Mouse (Mus musculus): ENCODE results near the gene Spi1. TPM values are rescaled to one million over a fixed set of nuclear protein-coding genes. Genes with fewer than 3 reads are reported as not detected.

The Spi1 gene
- polyA plus RNA-seq, 1 experiment from 2014 or later: 12.3 TPM

DNA sequence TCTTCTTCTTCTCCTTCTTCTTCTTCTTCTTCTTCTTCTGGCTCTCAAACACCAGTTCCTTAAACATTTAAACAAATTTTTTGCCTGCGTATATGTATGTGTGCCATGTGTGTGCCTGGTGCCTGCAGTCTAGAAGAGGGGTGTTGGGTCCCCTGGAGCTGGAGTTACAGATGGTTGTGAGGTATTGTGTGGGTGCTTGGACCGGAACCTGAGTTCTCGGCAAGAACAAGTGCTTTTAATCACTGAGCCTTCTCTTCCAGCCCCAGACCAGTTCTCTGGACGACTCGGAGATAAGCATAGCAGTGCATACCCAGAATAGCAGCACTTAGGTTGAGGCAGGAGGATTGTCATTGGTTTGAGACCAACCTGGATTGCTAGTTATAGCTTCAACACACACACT, 34.7 kb downstream of the Spi1 start:
- ATAC-seq (ENCODE audit: insufficient number of reproducible peaks, low FRiP score, low TSS enrichment, low read depth): no peak
- WGBS: 73% methylated on average over 5 of the region's 5 CpGs

DNA sequence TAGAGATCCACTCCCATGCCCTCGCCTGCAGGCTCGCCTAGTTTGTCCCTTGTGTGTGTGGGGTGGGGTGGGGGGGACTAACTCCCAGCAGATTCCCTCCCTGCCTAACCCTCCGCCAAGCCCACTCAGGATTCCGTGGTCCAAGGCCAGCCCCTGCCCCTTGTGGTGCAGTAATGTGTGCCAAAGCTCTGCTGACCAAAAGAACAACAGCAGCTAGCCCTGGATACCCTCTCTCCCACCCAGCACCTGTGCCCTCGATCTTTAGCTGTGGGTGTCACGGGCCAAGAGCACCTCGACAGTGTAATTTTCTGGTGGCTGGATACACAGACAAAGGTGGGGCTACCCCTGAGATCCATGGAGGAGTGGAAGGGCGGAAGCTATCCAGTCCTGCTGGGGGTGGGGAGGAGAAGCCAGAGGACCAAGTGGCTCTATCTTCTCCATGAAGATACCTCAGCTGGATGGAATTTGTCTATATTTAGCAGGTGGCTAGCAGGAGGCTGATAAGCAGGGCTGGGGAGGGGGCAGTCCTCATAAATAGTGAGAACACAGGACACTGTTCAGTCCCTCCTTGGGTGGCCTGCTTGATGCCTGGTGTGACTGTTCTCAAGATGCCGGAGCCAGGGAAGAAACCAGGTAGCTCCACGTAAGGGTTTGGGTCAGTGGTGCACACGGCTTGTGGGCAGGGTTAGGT, 35.5 kb downstream of the Spi1 start, which contains the start of gene Mybpc3:
Gene Mybpc3, plus strand, starts transcription at position 560 of the 691 bp plus-strand sequence.
- Histone ChIP-seq H3K4me3 (replicated peaks) (no peak within 1 kb of the TSS), H3K9me3 (replicated peaks) (no peaks in the 10 kb centered on the region), H3K27ac (replicated peaks) (no peak within 1 kb of the TSS), H3K9ac (no peak within 1 kb of the TSS), H3K4me2 (replicated peaks) (no peak within 1 kb of the TSS), H3K36me3 (no peaks in the 10 kb centered on the region), H3K4me1 (peaks cover 12% of the 10 kb centered on the region), H3K27me3 (no peaks in the 10 kb centered on the region)
- WGBS: 80% methylated on average over 11 of the region's 11 CpGs
- no peak for ATAC-seq (ENCODE audit: insufficient number of reproducible peaks, low FRiP score, low TSS enrichment, low read depth)

More for the DNA sequence above, 34.7 kb downstream of the Spi1 start:
- H3K4me3 ChIP-seq (replicated peaks): no peak overlapping the region
- peaks cover 15% of the 10 kb centered on the region for H3K4me1 ChIP-seq
- H3K27me3 ChIP-seq: no peaks in the 10 kb centered on the region
- no peak overlapping the region for H3K27ac ChIP-seq (replicated peaks)
- no peak overlapping the region for H3K9ac ChIP-seq
- no peaks in the 10 kb centered on the region for H3K36me3 ChIP-seq
- no peak overlapping the region for H3K4me2 ChIP-seq (replicated peaks)
- H3K9me3 ChIP-seq (replicated peaks): no peaks in the 10 kb centered on the region

DNA sequence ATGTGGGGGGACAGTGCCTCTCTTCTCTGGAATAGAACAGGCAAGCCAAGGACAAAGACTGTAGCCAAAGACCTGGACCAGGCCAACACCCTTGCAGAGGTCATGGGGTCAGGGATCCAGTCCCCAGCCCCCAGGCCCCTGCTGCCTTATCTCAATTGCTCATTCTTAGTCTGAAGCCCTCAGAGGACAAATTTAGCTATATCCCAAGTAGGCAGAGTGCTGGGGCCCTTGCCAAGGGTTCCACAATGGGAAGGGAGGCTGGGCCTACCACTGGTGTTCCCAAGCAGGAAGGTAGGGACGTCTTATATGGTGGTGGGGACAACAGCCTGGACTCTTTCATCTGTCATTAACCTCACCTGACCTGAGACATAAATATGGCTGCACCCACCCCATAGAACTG, 36.5 kb downstream of the Spi1 start:
- H3K27me3 ChIP-seq: no peaks in the 10 kb centered on the region
- H3K27ac ChIP-seq (replicated peaks): no peak overlapping the region
- H3K4me1 ChIP-seq: peaks cover 12% of the 10 kb centered on the region
- 58% methylated on average over 1 of the region's 1 CpGs for WGBS
- no peaks in the 10 kb centered on the region for H3K36me3 ChIP-seq
- ATAC-seq (ENCODE audit: insufficient number of reproducible peaks, low FRiP score, low TSS enrichment, low read depth): no peak
- no peak overlapping the region for H3K9ac ChIP-seq
- H3K9me3 ChIP-seq (replicated peaks): no peaks in the 10 kb centered on the region
- H3K4me3 ChIP-seq (replicated peaks): no peak overlapping the region
- H3K4me2 ChIP-seq (replicated peaks): no peak overlapping the region

DNA sequence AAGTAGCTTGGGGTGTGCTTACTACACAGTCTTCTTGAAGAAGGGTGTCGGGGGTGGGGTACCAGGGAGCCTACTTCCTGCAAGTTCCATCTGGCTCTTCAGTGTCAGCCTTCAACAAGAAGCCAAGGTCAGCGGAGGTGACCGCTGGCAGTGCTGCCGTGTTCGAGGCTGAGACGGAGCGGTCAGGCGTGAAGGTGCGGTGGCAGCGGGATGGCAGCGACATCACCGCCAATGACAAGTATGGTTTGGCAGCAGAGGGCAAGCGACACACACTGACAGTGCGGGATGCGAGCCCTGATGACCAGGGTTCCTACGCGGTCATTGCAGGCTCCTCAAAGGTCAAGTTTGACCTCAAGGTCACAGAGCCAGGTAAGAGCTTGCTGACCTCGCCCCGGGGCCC, 36.9 kb downstream of the Spi1 start:
- Histone ChIP-seq H3K4me1 (peaks cover 12% of the 10 kb centered on the region), H3K4me3 (replicated peaks) (no peak overlapping the region), H3K27me3 (no peaks in the 10 kb centered on the region), H3K36me3 (no peaks in the 10 kb centered on the region), H3K4me2 (replicated peaks) (no peak overlapping the region), H3K9me3 (replicated peaks) (no peaks in the 10 kb centered on the region), H3K9ac (no peak overlapping the region), H3K27ac (replicated peaks) (no peak overlapping the region)
- 90% methylated on average over 19 of the region's 19 CpGs for WGBS
- ATAC-seq (ENCODE audit: insufficient number of reproducible peaks, low FRiP score, low TSS enrichment, low read depth): no peak

DNA sequence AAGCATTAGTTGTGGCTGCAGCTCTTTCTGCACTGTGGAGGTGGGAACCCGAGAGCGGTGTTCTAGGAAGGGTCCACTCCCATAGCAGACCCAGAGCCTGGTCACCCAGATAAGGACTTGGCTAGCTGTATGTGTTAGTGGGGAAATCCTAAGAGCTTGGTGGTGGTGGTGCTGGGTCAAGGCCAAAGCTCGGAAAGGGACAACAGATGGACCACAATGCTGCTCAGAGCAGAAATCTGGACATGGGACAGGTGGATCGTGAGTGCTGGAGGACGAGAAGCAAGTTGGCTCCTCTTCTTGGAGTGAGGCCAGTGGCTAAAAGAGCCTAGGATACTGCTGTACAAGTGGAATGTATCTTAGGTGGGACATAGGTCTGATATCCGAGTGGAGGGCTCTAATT, 37.4 kb downstream of the Spi1 start:
- Histone ChIP-seq H3K27me3 (no peaks in the 10 kb centered on the region; the same call in 1 of the 2 replicates), H3K36me3 (no peaks in the 10 kb centered on the region), H3K9me3 (replicated peaks) (no peaks in the 10 kb centered on the region), H3K27ac (replicated peaks) (no peak overlapping the region), H3K9ac (no peak overlapping the region), H3K4me2 (replicated peaks) (no peak overlapping the region), H3K4me3 (replicated peaks) (no peak overlapping the region), H3K4me1 (peaks cover 12% of the 10 kb centered on the region)
- 85% methylated on average over 6 of the region's 6 CpGs for WGBS
- no peak for ATAC-seq (ENCODE audit: insufficient number of reproducible peaks, low FRiP score, low TSS enrichment, low read depth)

DNA sequence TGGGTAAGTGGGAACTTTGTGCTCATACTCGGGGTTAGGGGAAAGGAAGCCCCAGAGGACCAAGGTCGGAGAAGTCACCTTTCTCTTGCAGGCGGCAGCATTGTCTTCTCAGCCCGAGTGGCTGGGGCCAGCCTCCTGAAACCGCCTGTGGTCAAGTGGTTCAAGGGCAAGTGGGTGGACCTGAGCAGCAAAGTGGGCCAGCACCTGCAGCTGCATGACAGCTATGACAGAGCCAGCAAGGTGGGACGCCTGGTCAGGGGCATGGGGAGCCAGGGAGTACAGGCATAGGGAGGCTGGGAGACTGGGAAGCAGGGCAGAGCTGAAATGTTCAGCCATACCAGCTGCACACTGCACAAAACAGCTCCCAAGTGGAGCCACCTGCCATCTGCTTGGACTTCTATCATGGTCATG, 38.1 kb downstream of the Spi1 start:
- Histone ChIP-seq H3K36me3 (no peaks in the 10 kb centered on the region), H3K27me3 (peaks cover 3% of the 10 kb centered on the region; the same call in 1 of the 2 replicates), H3K9me3 (replicated peaks) (no peaks in the 10 kb centered on the region), H3K9ac (no peak overlapping the region), H3K4me2 (replicated peaks) (no peak overlapping the region), H3K4me3 (replicated peaks) (no peak overlapping the region), H3K4me1 (peaks cover 7% of the 10 kb centered on the region), H3K27ac (replicated peaks) (no peak overlapping the region)
- 66% methylated on average over 6 of the region's 6 CpGs for WGBS
- no peak for ATAC-seq (ENCODE audit: insufficient number of reproducible peaks, low FRiP score, low TSS enrichment, low read depth)

DNA sequence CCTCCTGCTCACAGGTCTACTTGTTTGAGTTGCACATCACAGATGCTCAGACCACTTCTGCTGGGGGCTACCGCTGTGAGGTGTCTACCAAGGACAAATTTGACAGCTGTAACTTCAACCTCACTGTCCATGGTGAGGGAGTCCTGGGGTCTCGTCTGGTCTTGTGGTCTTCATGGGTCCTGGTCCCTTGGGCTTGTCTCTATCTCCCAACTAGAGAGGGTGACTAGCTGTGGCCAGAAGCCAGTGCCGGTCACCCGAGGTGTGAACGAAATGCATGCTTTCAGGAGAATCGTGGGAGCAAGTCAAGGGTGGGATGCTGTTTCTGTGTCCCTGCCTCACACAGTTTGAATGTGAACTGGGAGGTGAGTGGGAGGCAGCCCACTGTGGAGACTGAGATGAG, 38.8 kb downstream of the Spi1 start:
- no peak for ATAC-seq (ENCODE audit: insufficient number of reproducible peaks, low FRiP score, low TSS enrichment, low read depth)
- Histone ChIP-seq H3K36me3 (no peaks in the 10 kb centered on the region), H3K27ac (replicated peaks) (no peak overlapping the region), H3K4me1 (no peaks in the 10 kb centered on the region), H3K4me2 (replicated peaks) (no peak overlapping the region), H3K9ac (no peak overlapping the region), H3K4me3 (replicated peaks) (no peak overlapping the region), H3K27me3 (peaks cover 3% of the 10 kb centered on the region; the same call in 1 of the 2 replicates), H3K9me3 (replicated peaks) (no peaks in the 10 kb centered on the region)
- 79% methylated on average over 6 of the region's 6 CpGs for WGBS

DNA sequence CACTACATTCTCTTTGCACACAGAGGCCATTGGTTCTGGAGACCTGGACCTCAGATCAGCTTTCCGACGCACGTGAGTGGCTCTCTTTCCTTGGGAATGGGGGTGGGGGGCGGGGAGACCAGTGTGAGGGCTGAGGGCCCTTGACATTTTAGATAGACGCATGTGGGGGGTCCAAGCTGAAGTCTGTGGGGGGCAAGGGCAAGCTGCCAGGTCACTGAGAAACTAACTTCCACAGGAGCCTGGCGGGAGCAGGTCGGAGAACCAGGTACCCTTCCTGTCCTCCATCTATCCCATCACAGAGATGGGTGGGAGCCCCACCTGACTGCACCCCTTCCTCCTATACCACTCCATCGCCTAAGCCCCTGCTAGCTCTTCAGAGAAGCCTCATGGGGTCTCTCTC, 39.3 kb downstream of the Spi1 start:
- no peak overlapping the region for H3K4me2 ChIP-seq (replicated peaks)
- peaks cover 3% of the 10 kb centered on the region; the same call in 1 of the 2 replicates for H3K27me3 ChIP-seq
- H3K27ac ChIP-seq (replicated peaks): no peak overlapping the region
- WGBS: 56% methylated on average over 8 of the region's 8 CpGs
- no peaks in the 10 kb centered on the region for H3K4me1 ChIP-seq
- H3K36me3 ChIP-seq: no peaks in the 10 kb centered on the region
- no peak overlapping the region for H3K9ac ChIP-seq
- no peak for ATAC-seq (ENCODE audit: insufficient number of reproducible peaks, low FRiP score, low TSS enrichment, low read depth)
- no peak overlapping the region for H3K4me3 ChIP-seq (replicated peaks)
- H3K9me3 ChIP-seq (replicated peaks): no peaks in the 10 kb centered on the region

DNA sequence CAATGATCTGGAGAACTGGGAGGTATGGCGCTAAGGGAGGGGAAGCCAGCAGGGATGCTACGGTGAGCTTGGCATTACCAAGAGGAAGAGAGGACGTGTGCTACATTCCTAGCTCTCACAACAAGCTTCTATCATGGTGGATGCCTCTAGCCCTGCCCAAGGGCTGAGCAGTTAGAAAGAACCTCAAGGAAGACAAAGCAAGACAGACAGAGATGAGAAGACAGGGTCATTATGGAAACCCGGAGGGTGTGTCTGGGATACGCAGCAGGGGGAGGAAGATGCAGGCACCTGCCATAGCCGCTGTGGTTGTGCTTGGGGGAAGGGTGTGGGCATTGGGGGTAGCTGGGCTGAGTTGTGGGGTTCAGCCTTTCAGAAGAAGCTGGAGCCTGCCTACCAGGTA, 41.3 kb downstream of the Spi1 start:
- Histone ChIP-seq H3K9ac (no peak overlapping the region), H3K27ac (replicated peaks) (no peak overlapping the region), H3K9me3 (replicated peaks) (no peaks in the 10 kb centered on the region), H3K4me1 (no peaks in the 10 kb centered on the region), H3K4me2 (replicated peaks) (no peak overlapping the region), H3K36me3 (no peaks in the 10 kb centered on the region), H3K27me3 (peaks cover 3% of the 10 kb centered on the region; the same call in 1 of the 2 replicates), H3K4me3 (replicated peaks) (no peak overlapping the region)
- no peak for ATAC-seq (ENCODE audit: insufficient number of reproducible peaks, low FRiP score, low TSS enrichment, low read depth)
- WGBS: 69% methylated on average over 6 of the region's 6 CpGs

DNA sequence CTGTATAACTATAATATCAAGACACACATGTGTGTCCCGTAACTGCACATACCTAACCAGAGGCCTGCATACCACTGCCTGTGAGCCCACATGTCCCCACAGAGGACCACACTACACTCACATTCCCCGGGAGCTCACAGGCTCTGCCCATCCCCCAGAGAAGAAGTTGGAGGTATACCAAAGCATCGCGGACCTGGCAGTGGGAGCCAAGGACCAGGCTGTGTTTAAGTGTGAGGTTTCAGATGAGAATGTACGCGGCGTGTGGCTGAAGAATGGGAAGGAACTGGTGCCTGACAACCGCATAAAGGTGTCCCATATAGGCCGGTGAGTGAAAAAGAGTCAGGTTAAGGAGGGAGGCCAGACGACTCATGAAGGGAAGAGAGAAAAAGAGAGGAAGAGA, 42.9 kb downstream of the Spi1 start:
- peaks cover 3% of the 10 kb centered on the region; the same call in 1 of the 2 replicates for H3K27me3 ChIP-seq
- H3K9ac ChIP-seq: no peak overlapping the region
- no peak overlapping the region for H3K4me2 ChIP-seq (replicated peaks)
- ATAC-seq (ENCODE audit: insufficient number of reproducible peaks, low FRiP score, low TSS enrichment, low read depth): no peak
- H3K4me3 ChIP-seq (replicated peaks): no peak overlapping the region
- no peaks in the 10 kb centered on the region for H3K36me3 ChIP-seq
- H3K4me1 ChIP-seq: no peaks in the 10 kb centered on the region
- 87% methylated on average over 10 of the region's 10 CpGs for WGBS
- H3K9me3 ChIP-seq (replicated peaks): no peaks in the 10 kb centered on the region
- H3K27ac ChIP-seq (replicated peaks): no peak overlapping the region

DNA sequence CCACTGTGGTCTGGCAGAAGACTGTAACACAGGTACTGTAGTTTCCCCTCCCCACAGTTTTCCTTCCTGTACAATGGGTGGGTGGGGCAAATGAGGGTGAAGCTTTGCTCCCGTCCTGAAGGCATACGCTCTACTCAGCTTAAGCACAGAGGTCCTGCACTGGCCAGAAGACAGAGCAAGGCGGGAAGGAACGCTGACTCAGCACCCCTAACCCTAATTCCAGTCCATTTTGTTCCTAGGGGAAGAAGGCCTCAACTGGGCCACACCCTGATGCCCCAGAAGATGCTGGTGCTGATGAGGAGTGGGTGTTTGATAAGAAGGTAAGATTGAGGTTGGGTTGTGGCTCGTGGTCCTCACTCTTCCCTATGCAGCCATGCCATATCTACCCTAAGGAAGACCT, 46.6 kb downstream of the Spi1 start:
- Histone ChIP-seq H3K27ac (replicated peaks) (no peak overlapping the region), H3K4me3 (replicated peaks) (no peak overlapping the region), H3K4me2 (replicated peaks) (no peak overlapping the region), H3K9ac (no peak overlapping the region), H3K4me1 (no peaks in the 10 kb centered on the region), H3K9me3 (replicated peaks) (no peaks in the 10 kb centered on the region), H3K36me3 (no peaks in the 10 kb centered on the region), H3K27me3 (peaks cover 3% of the 10 kb centered on the region; the same call in 1 of the 2 replicates)
- WGBS: 85% methylated on average over 5 of the region's 5 CpGs
- no peak for ATAC-seq (ENCODE audit: insufficient number of reproducible peaks, low FRiP score, low TSS enrichment, low read depth)

DNA sequence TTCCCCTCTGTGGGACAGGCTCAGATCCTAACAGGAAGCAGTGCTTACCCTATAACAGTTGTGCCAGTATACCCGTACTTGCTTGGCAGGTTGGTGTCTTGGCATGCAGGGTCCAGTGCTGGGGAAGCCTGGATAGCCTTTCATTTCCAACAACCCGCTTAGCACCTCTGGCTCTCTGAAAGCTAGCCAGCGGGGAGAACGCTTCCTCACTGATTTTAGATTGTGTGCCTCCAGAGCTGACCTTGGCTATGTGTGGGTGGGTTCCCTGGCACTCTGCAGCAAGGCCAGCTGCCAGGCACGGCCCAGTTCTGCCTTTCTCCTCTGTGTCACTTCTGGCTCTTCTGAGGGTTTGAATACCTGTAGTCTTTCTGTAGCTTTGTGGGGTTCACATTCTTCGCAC, 47.9 kb downstream of the Spi1 start:
- no peak overlapping the region for H3K4me3 ChIP-seq (replicated peaks)
- WGBS: 87% methylated on average over 6 of the region's 6 CpGs
- H3K4me1 ChIP-seq: no peaks in the 10 kb centered on the region
- no peak overlapping the region for H3K9ac ChIP-seq
- no peaks in the 10 kb centered on the region for H3K36me3 ChIP-seq
- ATAC-seq (ENCODE audit: insufficient number of reproducible peaks, low FRiP score, low TSS enrichment, low read depth): no peak
- no peak overlapping the region for H3K27ac ChIP-seq (replicated peaks)
- no peaks in the 10 kb centered on the region for H3K9me3 ChIP-seq (replicated peaks)
- H3K27me3 ChIP-seq: no peaks in the 10 kb centered on the region
- H3K4me2 ChIP-seq (replicated peaks): no peak overlapping the region

Data from embryonic facial prominence, embryonic 15.5 days (tissue).